Mouse (Mus musculus) T-cell, adult 2 months (primary cell): ENCODE results near the gene Edc3.

Experiments used
- DNase-seq: peaks from one replicate; pipeline ENCODE4 v3.0.0; 2022; ENCODE audit warnings: low spot score

Gene Edc3

DNA sequence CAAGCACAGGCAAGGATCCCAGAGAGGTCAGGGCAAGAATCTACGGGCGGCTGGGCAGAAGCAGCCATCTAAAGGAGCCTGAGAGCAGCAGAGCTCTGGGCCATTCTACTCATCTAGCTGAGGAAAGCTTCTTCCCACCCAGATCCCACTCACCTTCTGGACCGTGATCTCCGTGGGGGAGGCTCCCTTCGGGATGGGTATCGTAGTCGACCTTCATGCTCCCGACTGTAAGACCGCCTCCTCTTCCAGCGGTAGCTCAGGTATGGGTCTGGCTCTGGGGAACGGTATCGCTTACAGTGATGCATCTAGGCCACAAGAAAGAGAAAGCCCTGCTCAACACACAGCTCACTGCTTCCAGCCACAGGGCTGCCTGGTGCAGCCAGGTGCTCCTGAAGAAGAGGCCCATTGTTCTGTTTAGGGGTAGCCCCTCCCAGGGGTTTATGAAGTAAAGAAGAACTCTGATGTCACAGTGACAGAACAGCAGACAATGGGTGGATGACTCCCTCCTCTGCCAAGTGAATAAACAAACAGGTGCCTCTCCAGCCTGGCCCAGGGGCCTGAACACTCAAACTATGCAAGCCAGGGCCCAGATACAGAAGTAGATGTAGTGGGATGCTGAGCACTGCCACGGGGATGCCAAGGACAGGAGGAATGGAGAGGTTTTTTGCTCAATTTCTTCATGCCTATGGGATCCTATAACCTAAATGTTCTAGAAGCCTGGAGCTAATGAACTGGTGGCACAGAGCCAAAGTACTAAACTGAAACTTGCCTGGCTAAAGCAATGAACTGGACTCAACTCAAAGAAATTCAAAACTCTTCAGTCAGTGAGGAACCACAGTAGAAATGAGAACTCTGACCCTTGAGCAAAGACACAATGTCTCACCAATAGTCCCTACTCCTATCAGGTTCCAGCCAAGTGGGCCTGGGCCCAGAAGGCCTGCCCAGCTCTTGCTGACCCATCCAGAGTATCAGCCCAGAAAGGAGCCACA lies 53.5 kb downstream of the Edc3 start:
- peak; percentile 28 for DNase-seq

DNA sequence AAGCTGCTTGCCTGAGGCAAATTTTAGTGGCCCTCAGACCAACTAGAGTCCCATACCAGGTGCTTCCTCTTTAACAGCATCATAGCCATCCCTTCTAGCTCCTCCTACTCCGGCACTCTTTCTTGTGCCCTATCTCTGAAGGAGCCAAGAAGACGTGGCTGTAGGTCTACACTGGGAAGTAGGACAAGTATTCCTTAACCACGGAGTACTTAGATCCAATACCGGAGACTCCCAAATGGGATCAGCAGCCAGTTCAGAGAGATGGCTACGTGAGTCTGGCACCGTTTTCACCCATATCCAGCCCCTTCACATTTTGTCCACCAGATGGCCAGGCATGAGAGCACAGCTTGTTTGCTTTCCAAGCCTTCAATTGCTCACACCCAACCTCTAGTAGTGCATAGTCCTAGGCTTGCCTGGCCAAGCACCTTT lies 54.2 kb downstream of the Edc3 start:
- peak; percentile 36 for DNase-seq

DNA sequence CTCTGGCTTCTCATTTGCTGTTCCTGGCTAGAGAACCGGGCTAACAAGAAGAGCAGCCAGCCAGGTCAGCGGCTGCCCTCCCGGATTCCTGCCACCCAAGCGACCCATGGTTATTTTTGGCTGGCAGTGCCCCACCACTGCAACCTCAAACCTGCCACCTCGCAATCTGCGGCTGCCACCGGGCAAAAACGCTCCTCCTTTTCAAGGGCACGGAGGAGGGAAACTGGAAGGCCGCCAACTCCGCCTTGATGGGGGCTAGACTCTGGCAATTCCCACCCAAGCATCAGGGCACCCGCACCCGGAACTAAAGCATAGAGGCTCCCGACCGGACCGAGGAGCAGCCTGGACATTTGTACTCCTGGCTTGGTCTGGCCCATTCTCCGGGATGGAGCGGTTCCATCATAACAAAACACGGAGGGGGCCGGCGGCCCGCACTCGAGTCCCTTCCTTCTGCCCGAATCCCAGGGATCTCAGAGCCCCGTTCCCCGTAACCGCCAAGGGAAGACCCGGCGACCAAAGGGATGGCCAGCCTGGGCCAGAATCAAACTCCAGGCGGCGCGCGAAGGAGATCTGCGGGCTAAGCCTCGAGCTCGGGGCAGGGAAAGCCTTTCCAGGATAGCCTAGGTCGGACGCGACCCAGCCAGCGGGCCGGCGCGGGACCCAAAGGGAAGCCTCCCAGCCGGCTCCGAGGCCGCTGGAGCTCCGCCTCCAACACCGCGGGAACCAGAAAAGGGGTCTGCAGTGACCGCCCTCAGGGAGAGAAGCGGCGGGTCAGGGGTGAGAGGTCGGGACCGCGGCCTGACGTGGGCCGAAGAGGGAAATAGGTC lies 56.0 kb downstream of the Edc3 start:
- DNase-seq: peak; percentile 49

DNA sequence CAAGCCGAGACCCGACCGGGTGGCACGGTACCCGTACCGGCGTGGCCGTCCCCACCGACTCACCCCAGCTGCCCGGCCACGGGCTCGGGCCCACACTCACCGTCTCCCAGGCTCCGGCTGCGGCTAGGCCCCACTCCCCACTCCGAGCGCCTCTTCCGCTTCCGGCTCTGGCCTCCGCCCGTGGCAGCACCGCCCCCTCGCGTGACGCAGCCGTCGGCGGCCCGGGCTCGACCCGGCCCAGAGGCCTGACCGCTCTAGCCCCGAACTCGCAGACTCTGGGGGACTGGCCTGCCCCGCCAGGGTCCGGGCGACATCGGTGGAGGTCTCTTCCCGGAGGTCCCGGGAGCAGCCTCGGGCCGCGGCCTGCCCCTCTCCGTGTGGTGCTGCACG lies 56.6 kb downstream of the Edc3 start:
- peak; percentile 89 for DNase-seq

DNA sequence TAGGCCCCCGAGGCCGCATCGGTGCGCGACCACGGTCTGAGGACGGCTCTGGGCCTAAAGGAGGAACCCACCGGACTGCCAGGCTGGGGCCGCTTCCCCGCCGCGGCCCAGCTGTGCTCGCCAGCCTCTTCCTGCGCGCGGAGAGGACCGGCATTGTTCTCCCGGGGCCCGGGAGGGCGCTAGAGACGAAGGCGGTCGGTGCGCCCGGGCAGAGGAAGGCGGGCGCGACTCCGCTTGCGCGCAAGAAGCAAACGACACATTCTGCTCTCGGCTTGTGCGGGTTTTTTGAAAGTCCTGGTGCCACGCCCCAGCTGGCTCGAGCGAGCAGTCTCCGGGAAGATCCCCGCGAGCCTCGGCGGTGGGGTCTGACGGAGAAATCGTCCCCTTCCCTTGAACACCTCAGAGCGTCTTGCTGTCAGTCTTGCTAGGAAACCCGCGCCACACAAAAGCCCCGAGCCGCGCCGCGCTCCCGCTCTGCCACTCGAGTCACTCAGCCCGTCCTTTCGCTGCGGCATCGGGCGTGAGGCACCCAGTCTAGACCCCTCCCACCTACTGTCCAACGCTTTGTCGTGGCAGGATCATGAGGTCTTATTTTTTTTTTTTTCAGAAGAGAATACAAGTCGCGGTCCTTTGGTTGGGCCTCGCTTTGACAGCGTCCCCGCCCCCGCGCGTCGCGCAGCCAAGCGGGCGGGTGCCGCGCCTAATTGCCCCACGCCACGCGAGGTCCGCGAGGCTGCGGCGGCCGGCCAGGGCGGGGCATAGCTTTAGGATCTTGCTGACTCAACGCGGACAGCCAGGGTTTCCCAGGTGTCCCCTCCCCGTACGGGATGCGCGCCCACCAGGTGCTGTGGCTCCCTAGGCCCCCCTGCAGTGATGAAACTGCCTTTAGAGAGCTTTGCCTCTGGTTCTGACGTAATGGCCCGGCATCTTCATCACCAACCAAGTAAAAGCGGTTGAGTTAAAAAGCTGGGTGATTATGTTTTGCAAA lies 57.3 kb downstream of the Edc3 start, which contains the start of gene Clk3:
Gene Clk3, minus strand, starts transcription at position 497 of the 988 bp plus-strand sequence.
- DNase-seq: peak; percentile 72

DNA sequence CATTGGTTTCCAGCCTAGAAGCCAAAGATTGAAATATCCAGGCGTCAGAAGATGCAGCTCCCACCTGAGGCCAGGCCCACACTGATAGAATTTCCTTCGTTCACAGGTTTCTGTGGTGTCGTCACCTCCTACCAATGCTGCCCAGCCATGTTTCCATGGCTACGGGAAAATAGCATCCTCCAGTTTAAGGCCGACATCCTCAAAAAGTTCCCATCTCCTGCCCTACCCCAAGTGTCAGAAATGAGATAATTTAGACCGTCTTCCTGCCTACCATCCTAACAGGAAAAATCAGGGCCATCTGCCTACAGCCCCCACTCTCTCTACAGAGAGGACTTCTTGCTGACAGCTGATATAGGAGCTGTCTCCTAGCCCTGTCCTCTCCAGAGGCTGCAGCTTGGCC lies 58.1 kb downstream of the Edc3 start:
- DNase-seq: no peak

DNA sequence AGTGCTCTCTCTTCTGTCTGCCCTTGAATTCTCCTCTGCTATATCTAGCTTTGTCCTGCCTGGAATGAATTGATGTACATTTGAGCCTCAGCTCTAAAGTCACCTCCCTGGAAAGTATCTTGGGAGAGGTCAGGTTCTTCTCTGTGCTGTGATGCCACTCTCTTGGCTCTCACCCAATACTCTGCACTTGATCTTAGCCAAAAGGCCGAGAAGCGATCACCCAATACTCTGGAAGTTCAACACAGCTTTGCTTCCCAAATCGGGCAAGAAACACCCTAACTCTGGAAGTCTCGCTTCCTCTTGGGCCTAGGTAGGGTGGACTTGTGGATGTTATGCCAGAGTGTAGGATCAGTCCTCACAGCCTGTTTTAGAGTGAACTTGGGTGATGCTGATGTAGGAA lies 58.9 kb downstream of the Edc3 start:
- no peak for DNase-seq

DNA sequence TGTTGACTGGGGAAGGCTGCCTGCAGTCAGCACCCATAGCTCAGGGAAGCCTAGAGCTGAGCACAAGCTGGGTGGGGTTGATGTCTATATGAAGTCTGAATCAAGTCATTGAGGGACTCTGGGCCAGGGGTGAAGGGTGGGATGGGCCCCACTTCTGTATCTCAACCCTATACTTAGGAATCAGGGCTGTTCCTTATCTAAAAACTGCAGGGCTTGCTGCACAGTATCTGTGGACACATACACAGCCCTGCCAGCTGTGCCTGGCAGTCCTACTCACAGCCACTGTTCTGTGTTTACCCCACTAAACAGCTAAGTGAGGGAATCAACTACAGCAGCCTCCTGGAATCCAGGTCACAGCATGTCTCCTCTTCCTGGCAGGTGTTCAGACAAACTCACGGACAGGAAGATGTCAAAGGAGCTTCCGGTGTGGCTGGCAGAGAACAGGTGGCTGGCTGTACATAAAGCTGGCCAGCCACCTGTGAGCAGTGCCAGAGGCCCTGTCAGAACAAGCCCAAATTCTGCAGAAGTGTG lies 61.3 kb downstream of the Edc3 start:
- DNase-seq: peak; percentile 31

DNA sequence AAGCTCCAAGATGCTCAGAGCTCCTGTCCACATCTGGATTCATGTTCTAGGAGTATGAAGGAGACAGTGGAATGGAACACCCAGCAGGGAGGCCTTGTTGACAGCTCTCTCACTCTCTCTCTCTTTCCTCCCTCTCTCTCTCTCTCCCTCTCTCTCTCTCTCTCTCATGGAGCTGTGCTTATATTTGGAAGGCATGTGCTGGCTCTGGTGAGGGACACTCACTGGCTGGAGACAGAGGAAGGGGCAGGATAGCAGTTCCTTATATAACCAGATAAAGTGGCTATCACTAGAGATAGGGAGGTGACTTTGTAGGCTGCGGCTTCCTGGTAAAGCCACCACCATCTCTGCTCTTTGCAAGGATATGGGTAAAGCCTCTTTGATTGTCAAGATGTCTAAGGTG lies 61.9 kb downstream of the Edc3 start:
- DNase-seq: no peak

DNA sequence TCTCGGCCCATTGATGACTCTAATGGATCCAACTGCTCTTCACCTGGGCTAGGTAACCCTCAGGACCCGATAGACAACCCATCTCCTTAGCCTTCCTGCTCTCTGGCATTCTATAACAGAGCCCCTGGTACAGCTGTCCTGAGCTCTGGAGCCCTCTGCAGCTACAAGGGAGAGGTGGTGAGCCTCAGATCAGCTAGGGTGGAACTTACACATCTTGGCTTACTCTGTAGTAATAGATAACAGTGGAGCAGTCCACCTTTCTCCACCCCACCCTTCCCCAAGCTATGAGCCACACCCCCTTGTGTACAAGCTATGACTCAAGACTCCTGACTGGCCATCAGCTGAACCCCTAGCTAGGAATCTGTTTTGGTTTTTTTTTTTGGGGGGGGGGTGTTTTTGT lies 62.5 kb downstream of the Edc3 start:
- DNase-seq: no peak

DNA sequence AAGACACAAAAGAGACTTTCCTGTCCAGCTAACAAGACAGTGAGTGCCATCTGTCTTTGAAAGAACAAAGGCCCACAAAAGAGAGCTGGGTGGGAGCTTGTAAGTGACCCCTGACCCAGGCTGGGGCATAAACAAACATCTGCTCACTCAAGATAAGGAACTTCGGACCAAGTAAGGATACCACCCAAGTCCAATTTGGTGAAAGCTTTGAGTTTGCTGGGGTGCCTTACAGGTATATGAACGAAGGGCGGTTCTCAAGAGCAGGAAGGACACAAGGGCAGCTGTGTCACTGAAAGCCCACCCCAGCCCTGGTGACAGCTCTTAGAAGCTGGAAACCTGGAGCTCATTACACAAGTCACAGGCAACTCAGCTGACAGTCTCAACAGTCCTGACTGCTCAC lies 65.4 kb downstream of the Edc3 start:
- no peak for DNase-seq

DNA sequence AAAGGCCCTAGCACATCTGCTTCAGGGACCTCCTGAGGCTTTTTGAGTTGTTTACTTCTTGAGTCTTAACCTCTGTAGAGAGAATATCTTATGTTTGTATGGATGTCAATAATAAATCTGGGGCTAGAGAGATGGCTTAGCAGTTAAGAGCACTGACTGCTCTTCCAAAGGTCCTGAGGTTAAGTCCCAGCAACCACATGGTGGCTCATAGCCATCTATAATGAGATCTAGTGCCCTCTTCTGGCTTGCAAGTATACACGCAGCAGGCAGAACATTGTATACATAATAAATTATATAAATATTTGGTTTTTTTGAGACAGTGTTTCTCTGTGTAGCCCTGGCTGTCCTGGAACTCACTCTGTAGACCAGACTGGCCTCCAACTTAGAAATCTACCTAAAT lies 65.8 kb downstream of the Edc3 start:
- DNase-seq: peak; percentile 44

DNA sequence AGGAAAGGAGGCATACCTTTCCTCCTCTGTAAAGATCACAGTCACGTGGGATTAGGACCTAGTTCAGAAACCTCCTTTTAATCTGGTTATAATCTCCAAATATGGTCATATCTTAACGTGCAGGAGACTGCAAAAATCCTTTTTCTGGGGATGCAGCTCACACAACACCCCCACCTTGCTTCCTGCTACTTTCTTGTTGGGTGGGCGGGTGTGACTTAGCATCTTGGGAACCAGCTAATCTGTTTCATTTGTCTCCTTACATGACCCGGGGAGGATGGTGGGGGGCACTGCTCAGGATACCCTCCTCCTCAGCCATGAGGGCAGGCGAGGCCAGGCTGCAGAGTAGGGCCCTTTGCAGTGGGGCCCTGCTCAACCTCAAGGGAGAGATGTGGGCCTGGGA lies 66.7 kb downstream of the Edc3 start:
- no peak for DNase-seq

DNA sequence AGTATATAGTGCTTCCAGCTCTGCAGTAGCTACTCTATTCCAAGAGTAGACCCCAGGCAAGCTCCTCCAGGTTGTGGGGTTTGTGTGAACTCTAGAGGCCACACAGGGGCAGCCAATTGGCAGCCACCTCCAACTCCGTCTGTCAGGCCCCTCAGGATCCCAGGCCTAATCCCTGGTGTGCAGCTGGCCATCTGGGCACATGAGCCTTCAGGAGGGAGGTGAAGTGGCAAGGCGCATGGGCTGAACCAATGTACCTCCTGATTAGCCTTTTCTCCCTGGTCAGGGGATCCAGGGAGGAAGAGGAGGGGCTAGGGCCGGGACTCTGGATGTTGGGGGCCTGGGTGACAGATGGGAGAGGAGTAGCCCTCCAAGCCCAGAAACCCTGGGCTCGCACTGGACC lies 67.4 kb downstream of the Edc3 start:
- DNase-seq: no peak

DNA sequence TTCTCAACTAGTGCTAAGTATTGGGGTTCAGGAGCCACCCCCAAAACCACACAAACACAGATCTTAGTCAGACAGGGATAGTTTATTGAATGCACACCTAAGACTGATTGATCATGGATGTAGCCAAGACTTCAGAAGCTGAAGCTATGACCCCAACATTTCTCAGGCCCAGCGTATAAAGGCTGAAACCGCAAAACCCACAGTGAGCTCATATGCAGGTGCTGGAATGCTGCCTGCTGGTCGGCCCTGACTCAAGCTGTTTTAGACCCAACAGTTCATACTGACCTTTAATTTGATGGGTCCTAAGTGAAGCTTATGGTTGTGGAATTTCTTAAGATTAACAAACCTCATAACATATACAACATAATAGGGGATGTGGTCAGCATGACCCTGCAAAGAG lies 74.3 kb downstream of the Edc3 start:
- DNase-seq: no peak

DNA sequence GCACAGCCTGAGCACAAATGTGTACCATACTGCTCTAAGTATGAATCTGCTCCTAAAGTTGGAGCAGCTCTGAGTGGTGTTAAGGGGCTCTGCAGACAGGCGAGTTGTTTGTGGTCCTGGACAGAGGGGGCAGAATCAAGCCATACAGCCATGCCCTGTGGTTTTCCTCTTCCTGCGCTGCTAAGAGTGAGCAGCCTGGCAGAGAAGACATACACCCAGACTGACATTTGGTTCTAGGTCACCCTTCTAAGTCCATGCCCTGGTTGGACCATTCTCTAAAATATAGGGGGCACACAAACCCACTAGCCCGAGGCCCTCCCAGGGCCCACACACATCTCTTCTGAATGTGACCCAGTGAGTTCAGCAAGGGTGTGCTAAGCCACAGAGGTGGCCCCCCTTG lies 81.4 kb downstream of the Edc3 start:
- no peak for DNase-seq

DNA sequence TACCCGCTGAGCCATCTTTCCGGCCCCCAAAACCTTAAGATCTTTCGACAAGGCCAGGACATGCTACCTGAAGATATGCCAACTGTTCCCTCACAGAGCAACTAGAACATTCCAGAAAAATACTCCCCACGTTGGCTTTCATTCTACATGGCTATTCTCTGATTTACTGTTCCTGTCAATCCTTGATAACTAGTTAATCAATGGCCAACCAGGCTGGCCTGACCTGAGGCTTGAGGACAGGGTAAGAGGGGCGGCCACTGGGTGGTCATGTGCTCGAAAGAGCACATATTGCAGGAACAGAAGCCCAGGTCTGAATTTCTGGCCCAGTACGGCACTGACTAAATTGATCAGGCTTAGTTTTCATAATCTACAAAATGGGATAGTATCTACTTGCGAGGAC lies 89.1 kb downstream of the Edc3 start:
- no peak for DNase-seq

DNA sequence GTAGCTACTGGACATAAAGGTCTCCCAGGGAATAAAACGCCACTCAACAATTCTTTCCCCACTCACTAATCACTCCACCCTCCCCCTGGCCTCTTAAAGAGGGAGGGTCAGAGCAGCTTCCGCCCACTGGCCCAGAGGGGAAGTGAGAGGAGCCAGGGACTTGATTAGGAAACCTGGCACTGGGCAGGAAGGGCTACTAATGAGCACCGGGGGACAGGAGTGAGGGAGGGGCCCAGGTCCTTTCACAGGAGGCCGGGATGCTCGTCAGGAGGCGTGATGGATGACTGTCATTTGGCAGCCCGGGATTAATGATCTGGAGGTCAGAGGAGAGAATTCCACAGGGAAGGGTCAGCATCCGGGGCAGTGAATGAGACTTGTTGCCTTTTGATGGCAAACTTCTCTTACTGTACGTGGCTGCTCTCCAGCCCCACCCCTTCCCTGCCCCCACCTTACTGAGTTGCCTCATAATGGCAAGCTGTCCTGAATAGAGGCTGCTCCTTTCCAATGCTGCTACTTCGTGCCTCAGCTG lies 90.4 kb downstream of the Edc3 start:
- no peak for DNase-seq

DNA sequence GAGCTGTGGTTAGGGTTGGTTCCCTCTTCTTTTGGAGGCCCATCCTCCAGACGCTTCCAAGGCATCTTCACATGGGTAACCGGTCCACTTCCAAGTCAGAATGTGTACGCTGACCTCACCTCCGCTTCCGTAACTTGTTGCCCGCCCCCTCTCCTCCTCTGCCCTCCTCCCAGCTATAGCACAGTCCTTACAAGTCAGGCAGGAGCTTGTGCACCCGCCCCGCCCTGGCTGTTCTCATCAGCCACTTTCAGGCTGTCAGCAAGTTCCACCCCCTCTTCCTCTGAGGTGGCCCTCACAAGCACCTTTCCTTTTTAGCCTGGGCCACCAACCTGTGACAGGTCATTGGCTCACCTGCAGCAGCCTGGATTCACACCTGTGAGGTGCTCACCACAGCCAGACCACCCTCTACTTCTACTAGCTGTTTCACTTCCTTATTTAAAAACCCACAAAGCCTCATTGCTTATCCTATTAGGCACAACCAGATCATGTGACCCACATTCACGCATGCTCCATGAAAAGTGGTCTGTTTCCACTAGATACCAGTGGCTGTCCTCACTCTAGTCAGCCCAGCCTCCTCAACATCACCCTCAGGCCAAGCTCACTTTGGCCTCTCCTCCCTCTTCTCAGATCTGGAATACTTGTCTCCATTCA lies 92.1 kb downstream of the Edc3 start:
- no peak for DNase-seq
